Mouse (Mus musculus) embryonic facial prominence, embryonic 12.5 days (tissue): ENCODE results near the gene Ugt2b5. TPM values are rescaled to one million over a fixed set of nuclear protein-coding genes. Genes with fewer than 3 reads are reported as not detected.
"Not testable (repeated sequence)": the region's sequence is repeated elsewhere in the genome, so short reads cannot be mapped to it uniquely, and the experiment has no call there.

Source experiments
- ATAC-seq: fragments of 200-750 bp; cut with Nextera tagmentation; 2 replicates; pipeline ENCODE4 v1.8.0; 2017; ENCODE audit not compliant: insufficient number of reproducible peaks, insufficient read depth, low FRiP score, low TSS enrichment
- H3K27ac ChIP-seq: fragments of 300-500 bp; sonication (generic); 2 replicates; pipeline ENCODE4 v1.5.1; 2016; ENCODE audit warnings: mild to moderate bottlenecking
- H3K27me3 ChIP-seq: fragments of 300-500 bp; sonication (generic); 2 replicates; pipeline ENCODE4 v1.6.1; 2016; ENCODE audit warnings: mild to moderate bottlenecking, moderate library complexity
- H3K36me3 ChIP-seq: fragments of 300-500 bp; sonication (generic); 2 replicates; pipeline ENCODE4 v1.6.1; 2016; ENCODE audit warnings: mild to moderate bottlenecking
- H3K4me1 ChIP-seq: fragments of 300-500 bp; sonication (generic); 2 replicates; pipeline ENCODE4 v1.6.1; 2016
- H3K4me2 ChIP-seq: fragments of 300-500 bp; sonication (generic); replicated peaks from 2 replicates; pipeline ENCODE4 v1.6.1; 2016; ENCODE audit warnings: mild to moderate bottlenecking, moderate library complexity
- H3K4me3 ChIP-seq: fragments of 300-500 bp; sonication (generic); 2 replicates; pipeline ENCODE4 v1.5.1; 2016; ENCODE audit warnings: mild to moderate bottlenecking
- H3K9ac ChIP-seq: fragments of 300-500 bp; sonication (generic); 2 replicates; pipeline ENCODE4 v1.6.1; 2016; ENCODE audit warnings: mild to moderate bottlenecking, moderate library complexity
- H3K9me3 ChIP-seq: fragments of 300-500 bp; sonication (generic); 2 replicates; pipeline ENCODE4 v1.6.1; 2016; ENCODE audit warnings: mild to moderate bottlenecking, moderate library complexity
- WGBS: fragments of 180-500 bp; shearing (Covaris S2); methylation state at CpG from one replicate; pipeline ENCODE4 v1.1.7; 2016; 5-methylcytosine and 5-hydroxymethylcytosine counted together
- polyA plus RNA-seq: library from polyadenylated mRNA; unstranded; fragments of >200 nt; fragmentation: Nextera tagmentation; extraction: Ambion mirVana; gene quantifications from 2 replicates; pipeline ENCODE4 v1.2.1, GENCODE M21; 2016

Gene Ugt2b5
- polyA plus RNA-seq, result not detected in 2 replicates

- not testable (repeated sequence) for H3K4me3 ChIP-seq, ATAC-seq
- WGBS, result 81% methylated on average over 2 of the region's 2 CpGs
Observed at GRCm38 (mm10) chr5:87140196-87140595, at the start of gene Ugt2b5. Gene Ugt2b5 (minus strand): TSS chr5:87140318.

DNA sequence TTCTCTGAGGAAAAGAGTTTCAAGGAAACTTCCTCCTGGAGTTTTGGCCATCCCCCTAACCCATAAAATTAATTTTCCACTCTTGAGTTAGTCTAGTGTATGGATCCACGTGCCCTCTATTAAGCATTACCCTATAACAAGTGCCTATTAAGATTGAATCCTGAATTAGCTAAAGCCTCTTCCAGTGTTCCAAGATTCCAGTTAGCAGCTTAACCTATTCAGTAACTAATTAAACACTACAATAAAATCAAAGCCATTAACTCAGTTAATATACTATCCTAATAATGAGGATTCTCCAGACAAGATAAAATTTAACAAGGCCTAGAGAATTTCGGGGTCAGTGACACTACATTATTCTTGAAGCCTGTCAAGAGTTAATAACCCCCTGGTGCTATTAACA, 35.7 kb upstream of the Ugt2b5 start:
- H3K4me3 ChIP-seq, H3K27me3 ChIP-seq, H3K4me2 ChIP-seq, H3K27ac ChIP-seq, H3K9ac ChIP-seq, H3K36me3 ChIP-seq, H3K4me1 ChIP-seq, ATAC-seq, H3K9me3 ChIP-seq: not testable (repeated sequence)
- 58% methylated on average over 2 of the region's 2 CpGs for WGBS

More at GRCm38 (mm10) chr5:87140196-87140595, at the start of gene Ugt2b5:
- H3K36me3 ChIP-seq, H3K9ac ChIP-seq, H3K4me2 ChIP-seq, H3K4me1 ChIP-seq, H3K27me3 ChIP-seq, H3K9me3 ChIP-seq, H3K27ac ChIP-seq: not testable (repeated sequence)

- H3K9ac ChIP-seq, result no peak overlapping the region
- no peak overlapping the region for H3K27ac ChIP-seq
- no peaks in the 10 kb centered on the region for H3K27me3 ChIP-seq
- no peak overlapping the region for H3K4me3 ChIP-seq
- H3K4me2 ChIP-seq, result no peak overlapping the region
- ATAC-seq, result no peak
- no peaks in the 10 kb centered on the region for H3K4me1 ChIP-seq
- WGBS, result 85% methylated on average over 2 of the region's 2 CpGs
- no peaks in the 10 kb centered on the region for H3K9me3 ChIP-seq
- no peaks in the 10 kb centered on the region for H3K36me3 ChIP-seq
Observed at GRCm38 (mm10) chr5:87174671-87175070, 34.6 kb upstream of the Ugt2b5 start.

DNA sequence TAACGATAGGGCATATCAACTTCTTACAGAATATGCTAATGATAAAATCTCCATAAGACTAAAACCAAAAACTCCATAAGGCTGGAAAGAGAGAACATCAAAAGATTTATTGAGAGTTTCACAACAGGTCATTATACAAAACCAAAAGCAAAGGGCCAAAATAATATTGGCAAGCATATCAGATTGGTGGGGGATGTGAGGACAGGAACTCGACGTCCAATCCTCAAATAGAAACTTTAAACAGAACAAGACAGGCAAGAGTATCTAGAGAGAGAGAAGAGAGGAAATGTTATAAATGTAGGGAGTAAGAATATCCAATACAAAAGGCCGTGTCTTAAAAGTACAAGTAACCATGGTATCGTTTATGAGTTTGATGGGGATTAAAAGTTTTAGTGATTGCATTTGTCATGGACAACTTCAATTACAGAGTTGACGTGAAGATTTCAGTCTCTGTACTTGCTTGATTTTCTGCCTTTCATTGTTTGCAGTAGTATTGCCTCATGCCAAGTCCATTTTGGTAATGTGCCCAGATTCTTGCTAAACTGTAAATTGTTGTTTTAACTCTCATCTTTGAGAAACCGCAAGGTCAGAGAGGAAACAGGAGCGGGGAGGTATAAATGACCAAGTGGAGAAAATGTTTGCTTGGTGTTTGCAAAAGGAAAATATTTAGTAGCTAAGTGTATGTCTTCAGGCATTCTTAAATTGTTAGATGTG, 7.8 kb upstream of the Ugt2b5 start:
- 79% methylated on average over 8 of the region's 8 CpGs for WGBS
- H3K4me1 ChIP-seq, result no peaks in the 10 kb centered on the region
- H3K9me3 ChIP-seq, result no peaks in the 10 kb centered on the region
- H3K27me3 ChIP-seq, result no peaks in the 10 kb centered on the region
- H3K27ac ChIP-seq, result no peak overlapping the region
- H3K4me3 ChIP-seq, result no peak overlapping the region
- ATAC-seq, result no peak
- H3K4me2 ChIP-seq, result no peak overlapping the region
- H3K36me3 ChIP-seq, result no peaks in the 10 kb centered on the region
- no peak overlapping the region for H3K9ac ChIP-seq

DNA sequence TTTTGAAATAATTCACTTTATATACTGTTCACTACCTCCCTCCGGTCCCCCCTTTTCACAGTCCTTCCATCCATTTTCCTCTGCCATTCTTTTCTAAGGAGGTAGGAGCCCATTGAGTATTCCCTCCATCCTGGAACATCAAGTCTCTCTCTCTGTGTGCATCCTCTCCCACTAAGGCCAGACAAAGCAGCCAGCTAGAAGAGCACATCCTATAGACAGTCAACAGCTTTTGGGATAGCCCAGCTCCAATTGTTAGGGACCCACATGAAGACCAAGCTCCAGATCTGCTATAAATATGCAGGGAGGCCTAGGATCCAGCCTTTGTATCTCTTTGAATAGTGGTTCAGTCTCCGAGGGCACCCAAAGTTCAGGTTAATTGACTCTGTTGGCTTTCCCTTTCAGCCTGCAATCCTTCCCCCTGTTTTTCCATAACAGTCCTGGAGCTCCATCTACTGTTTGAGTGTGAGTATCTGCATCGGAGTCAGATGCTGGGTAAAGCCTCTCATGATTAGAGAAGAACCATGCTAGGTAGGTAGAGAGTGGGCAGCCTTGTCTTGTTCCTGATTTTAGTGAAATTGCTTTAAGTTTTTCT, 2.8 kb upstream of the Ugt2b5 start:
- Histone ChIP-seq H3K4me3 (no peak overlapping the region), H3K9me3 (no peaks in the 10 kb centered on the region), H3K9ac (no peak overlapping the region), H3K4me2 (no peak overlapping the region), H3K27ac (no peak overlapping the region), H3K4me1 (no peaks in the 10 kb centered on the region), H3K36me3 (no peaks in the 10 kb centered on the region), H3K27me3 (no peaks in the 10 kb centered on the region)
- 31% methylated on average over 3 of the region's 3 CpGs for WGBS
- 0 out of 2 replicates have a peak, but pooled peaks have one; percentile 6 for ATAC-seq

DNA sequence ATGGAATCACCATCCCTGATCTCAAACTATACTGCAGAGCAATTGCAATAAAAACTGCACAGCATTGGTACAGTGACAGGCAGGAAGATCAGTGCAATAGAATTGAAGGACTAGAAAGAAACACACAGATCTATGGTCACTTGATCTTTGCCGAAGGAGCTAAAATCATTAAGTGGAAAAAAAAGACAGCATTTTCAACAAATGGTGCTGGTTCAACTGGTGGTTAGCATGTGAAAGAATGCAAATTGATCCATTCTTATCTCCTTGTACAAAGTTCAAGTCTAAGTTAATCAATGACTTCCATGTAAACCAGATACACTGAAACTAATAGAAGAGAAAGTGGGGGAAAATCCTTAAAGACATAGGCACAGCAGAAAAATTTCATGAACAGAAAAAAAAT, 36.4 kb downstream of the Ugt2b5 start:
- ATAC-seq, H3K4me3 ChIP-seq, H3K9ac ChIP-seq, H3K27ac ChIP-seq, H3K27me3 ChIP-seq, H3K4me1 ChIP-seq, H3K4me2 ChIP-seq, H3K9me3 ChIP-seq, H3K36me3 ChIP-seq: not testable (repeated sequence)
- 79% methylated on average over 1 of the region's 1 CpGs for WGBS

DNA sequence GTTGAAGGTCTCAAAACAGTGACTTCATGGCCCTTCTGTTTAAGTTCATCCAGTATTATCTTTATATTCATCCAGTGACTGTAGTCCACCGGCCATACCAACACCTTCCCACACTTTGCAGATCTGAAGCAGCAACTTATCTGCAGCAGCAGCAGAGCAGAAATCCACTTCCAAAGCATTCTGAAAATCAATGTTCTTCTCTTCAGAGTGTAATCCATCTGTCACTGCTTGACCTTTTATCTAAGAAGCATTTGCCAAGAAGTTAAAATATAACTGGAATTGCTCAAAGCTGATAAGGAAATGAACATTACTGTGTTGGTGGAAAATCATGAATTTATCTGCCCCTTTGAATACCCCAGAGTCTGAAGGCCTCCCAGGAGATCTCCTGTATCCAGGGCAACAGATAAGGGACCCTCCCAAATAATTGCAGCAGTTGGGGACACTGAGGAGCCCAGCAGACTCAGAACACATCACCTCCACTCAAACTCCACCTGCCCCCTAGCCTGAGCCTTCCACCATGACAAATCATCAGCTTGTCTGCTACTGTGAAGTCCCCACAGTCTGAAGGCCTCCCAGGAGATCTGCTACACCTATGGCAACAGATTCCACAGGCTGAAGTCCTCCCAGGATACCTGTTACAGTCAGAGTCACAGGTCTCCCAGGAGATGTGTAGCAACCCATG, 47.6 kb downstream of the Ugt2b5 start, which contains the start of gene Ugt2b36:
TSS of gene Ugt2b36 (minus strand) at position 210 of the 682 bp plus-strand sequence.
- no peaks in the 10 kb centered on the region for H3K36me3 ChIP-seq
- H3K4me2 ChIP-seq, result no peak within 1 kb of the TSS
- 92% methylated on average over 1 of the region's 1 CpGs for WGBS
- H3K27me3 ChIP-seq, result no peaks in the 10 kb centered on the region
- no peak for ATAC-seq
- H3K27ac ChIP-seq, result no peak within 1 kb of the TSS
- H3K4me3 ChIP-seq, result no peak within 1 kb of the TSS
- H3K9me3 ChIP-seq, result no peaks in the 10 kb centered on the region
- H3K4me1 ChIP-seq, result no peaks in the 10 kb centered on the region
- no peak within 1 kb of the TSS for H3K9ac ChIP-seq

- Histone ChIP-seq H3K27ac (no peak overlapping the region), H3K4me3 (no peak overlapping the region), H3K4me1 (no peaks in the 10 kb centered on the region), H3K4me2 (no peak overlapping the region), H3K36me3 (no peaks in the 10 kb centered on the region), H3K27me3 (no peaks in the 10 kb centered on the region), H3K9me3 (no peaks in the 10 kb centered on the region), H3K9ac (no peak overlapping the region)
- ATAC-seq, result no peak
Observed at GRCm38 (mm10) chr5:87091111-87091510, 49.0 kb downstream of the Ugt2b5 start.

GRCm38 (mm10) chr5:87089264-87089663, 50.9 kb downstream of the Ugt2b5 start:
- Histone ChIP-seq H3K9ac (no peak overlapping the region), H3K36me3 (no peaks in the 10 kb centered on the region)
- ATAC-seq, result no peak

DNA sequence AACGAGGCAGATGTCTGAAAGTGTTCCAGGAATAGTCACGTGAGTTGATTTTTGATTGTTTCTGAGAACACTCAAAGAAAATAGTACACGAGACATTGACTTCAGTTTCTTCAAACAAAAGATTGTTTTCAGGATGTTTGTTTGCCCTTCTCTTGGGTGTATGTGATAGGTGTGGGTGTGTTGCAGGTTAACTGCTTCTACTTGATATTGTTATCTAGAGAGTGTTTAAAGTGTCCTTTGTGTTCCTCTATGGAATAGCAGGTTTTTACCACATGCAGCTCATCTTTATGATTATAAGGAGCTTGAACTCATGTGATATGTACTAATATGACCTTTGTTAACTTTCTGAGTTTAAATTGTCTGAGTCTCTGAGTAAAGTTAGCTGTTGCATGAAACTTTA, 53.8 kb downstream of the Ugt2b5 start:
- 76% methylated on average over 3 of the region's 3 CpGs for whole genome bisulfite sequencing

More at GRCm38 (mm10) chr5:87089264-87089663, 50.9 kb downstream of the Ugt2b5 start:
- Histone ChIP-seq H3K27ac (no peak overlapping the region), H3K4me2 (no peak overlapping the region), H3K4me1 (no peaks in the 10 kb centered on the region), H3K9me3 (no peaks in the 10 kb centered on the region), H3K4me3 (no peak overlapping the region), H3K27me3 (no peaks in the 10 kb centered on the region)

More for the DNA sequence above, 53.8 kb downstream of the Ugt2b5 start:
- H3K4me1 ChIP-seq, result no peaks in the 10 kb centered on the region
- ATAC-seq, result no peak
- no peaks in the 10 kb centered on the region for H3K9me3 ChIP-seq
- no peaks in the 10 kb centered on the region for H3K36me3 ChIP-seq
- no peaks in the 10 kb centered on the region for H3K27me3 ChIP-seq
- H3K4me3 ChIP-seq, result no peak overlapping the region
- no peak overlapping the region for H3K4me2 ChIP-seq
- H3K27ac ChIP-seq, result no peak overlapping the region
- no peak overlapping the region for H3K9ac ChIP-seq
